Mouse (Mus musculus) frontal cortex, postnatal 14 days (tissue): ENCODE data around the gene Cox14.

Experiments
- DNase-seq, 2 experiments: peaks; one replicate each; pipeline ENCODE4 v3.0.0; 2022; ENCODE audit warnings: low spot score in 2 of 2

Cox14 gene

DNA sequence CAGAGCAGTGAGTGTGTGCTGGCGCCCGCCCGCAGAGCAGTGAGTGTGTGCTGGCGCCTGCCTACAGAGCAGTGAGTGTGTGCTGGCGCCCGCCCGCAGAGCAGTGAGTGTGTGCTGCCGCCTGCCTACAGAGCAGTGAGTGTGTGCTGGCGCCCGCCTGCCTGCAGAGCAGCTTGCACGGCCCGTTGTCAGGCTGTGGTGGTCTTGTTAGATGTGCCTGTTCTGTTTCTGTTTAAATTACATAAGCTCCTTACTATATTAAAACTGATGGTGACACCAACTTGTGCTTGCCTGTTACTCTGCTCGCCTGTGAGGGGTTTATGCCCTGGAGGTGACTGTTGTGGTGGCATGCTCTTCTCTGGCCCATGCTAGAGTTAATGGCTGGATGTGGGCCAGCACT, 17.2 kb upstream of the Cox14 start:
- DNase-seq = no peak

GRCm38 (mm10) chr15:99710221-99711190, 14.9 kb upstream of the Cox14 start:
- no peak for DNase-seq

- DNase-seq = no peak
These were observed 13.9 kb upstream of the Cox14 start for GRCm38 (mm10) chr15:99711491-99711890.

GRCm38 (mm10) chr15:99712666-99713559, 12.5 kb upstream of the Cox14 start:
- DNase-seq = no peak

- DNase-seq = no peak
These were observed 11.8 kb upstream of the Cox14 start for GRCm38 (mm10) chr15:99713569-99713968.

DNA sequence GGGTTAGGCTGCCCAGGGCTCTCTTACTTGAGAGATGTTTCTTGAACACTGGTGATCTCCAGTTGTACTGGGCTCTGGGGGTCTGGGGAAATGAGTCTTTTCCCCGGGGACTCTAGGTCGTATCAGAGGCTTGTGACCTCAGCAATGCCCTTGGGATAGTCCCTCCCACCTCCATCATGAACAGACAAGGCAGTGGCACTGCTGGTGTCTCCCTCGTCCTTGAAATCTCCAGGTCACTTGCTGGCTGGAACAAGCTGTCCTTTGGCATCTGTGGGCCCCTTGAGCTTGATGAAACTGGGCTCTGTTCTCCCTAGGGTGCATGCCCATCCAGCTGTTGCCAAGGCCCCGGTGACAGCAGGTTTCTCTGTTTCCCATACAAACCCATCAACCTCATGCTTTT, 11.2 kb upstream of the Cox14 start:
- peak in 1 of 2 experiments; percentile 22 for DNase-seq

GRCm38 (mm10) chr15:99714858-99715257, 10.6 kb upstream of the Cox14 start:
- peak; percentile 79 to 82 for DNase-seq

DNA sequence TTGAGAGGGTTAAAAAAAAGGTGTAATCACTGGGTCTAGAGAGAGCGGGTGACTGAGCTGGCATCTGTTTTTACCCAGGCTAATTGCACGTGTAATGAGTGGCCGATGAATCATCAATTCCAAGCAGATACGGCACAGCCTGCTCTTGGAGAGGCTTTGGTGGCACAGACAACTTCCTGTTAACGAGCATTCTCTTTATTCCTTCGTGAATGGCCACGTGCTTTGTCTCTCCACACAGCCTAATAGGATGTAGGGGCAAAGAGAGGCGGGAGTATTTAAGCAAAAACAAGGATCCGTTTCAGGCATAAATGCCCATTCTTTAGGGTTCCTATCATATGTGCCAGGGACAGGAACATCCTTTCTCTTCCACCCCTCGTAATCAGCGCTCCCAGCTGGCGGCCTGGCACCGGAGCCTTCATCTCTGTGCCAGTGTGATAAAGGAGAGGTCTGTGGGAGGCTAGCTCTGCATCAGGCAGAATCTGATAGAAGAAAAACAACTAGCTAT, 10.0 kb upstream of the Cox14 start:
- no peak for DNase-seq

DNA sequence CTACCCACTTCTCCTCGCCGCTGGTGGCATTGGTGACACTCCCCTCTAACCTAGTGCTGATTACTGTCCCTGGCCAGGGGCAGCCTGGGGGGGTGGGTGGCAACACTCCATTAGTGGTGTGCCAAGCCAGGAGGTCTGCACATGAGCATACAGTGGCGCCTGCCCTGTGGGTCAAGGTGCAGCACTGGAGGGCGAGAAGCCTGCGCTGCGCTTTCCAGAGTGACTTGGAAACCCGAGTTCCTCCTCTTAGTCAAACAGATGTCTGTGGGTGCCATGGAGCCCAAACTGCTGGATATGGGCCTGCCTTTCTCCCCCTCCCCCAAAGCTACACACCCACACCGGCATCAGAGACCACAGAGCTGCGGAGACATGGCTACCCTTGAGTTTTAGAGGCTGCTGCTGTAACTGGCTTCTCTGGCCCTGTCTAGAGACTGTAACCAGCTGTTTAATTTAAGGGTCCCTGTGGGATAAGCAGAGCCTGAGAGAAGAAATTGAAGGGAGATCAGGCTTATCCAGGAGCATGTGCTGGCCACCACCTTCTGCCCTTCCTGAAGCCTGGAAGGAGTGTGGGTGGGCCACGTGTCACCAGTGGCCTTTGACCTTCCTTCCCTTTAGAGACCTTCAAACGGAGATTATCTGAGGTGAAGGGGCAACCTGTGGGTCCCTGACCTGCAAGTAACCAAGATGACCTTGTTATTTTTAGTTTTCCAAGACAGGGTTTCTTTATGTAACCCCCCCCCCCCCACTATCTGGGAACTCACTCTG, 9.3 kb upstream of the Cox14 start:
- no peak for DNase-seq

DNA sequence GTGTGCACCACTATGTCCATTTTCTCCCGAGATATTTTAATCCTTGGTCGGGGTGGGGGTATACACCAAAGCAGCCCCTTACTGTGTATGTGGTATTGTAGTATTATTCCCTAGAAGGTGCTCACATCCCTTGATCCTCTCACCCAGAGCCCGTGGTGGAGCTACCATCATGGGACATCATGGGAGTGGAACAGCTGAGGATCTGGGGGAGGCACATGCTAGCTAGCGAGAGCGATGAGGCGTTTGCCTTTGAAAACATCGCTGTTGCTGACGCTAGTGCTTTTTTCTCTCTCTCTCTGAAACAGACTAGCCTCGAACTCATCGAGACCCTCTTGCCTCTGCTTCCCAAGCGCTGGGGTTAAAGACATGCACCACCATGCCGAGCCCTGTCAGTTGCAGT, 8.6 kb upstream of the Cox14 start:
- no peak for DNase-seq

DNA sequence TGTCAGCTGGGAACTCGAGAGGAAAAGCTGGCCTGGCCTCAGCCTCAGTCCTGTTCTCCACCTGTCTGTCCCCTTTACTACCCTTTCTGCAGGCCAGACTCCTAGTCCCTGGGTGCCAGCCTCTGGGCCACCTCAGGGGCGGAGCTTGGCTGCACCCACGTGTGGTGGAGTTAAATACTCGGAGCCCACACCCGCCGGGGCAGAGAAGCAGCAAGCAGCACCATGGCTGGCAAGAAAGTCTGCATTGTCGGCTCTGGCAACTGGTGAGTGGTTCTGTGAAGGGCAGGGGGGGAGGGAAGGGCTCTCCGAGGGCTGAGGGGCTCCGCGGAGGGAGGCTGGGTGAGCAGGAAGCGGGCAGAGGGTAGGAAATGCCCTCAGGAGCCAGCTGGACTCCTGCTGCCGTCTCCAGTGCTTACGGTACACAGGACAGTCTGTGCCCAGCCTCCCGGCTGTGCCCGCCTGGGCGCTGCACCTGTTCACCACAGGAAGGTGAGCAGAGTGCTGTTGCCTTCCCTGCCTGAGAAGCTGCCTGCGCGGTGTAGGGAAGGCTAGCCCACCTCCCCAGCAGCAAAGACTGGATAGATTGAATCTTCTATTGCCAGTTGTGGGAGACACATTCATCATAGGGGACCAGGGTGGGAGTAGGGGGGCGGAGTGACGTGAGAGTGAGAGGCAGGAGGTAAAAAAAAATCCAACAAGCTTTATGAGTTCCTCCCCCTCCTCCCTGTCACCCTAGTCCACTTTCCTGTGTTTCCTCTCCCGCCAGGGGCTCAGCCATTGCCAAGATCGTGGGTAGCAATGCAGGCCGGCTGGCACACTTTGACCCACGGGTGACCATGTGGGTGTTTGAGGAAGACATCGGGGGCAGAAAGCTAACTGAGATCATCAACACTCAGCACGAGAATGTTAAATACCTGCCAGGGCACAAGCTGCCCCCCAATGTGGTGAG, 7.8 kb upstream of the Cox14 start, which contains the start of gene Gpd1:
TSS of gene Gpd1 (plus strand) at position 130 of the 949 bp plus-strand sequence.
- DNase-seq = no peak

DNA sequence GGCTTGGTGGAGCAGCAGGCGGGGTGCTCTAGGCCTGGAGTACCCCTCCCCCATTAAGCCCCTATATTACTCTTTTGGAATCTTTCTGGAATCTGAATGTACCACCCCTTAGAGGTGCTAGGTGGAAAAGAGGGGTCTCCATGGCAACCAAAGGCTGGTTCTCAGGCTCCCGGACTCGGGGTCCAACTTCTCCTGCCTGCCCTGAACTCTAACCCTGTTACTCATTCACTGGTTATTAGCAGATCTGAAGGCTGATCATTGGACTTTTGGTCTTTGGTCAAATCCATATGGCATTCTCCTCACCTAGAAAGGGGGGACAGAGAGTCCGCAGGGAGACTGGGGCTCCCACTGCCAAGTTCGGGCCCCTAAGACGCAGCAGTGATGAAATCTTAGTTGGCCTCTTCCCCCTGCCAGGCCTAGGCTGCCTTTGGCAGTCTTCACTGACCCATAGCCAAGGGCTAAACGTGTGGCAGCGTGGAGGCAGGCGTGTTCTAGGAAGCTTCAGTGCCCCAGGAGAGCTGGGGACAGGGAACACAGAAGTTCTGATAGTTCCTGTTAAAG, 6.9 kb upstream of the Cox14 start:
- no peak for DNase-seq

DNA sequence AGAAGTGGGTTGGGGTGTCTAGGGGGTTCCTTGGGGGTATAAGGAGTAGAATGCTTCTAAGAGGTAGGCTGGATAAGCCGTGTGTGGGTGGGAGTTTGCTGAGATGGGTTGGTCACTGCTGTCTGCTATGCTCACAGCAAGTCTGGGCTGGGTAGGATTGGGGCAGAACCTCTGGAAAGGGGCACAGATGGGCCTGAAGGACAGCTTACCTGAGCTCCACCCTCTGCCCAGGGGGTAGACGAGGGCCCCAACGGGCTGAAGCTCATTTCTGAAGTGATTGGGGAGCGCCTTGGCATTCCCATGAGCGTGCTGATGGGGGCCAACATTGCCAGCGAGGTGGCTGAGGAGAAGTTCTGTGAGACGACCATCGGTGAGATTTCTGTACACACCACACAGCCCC, 5.6 kb upstream of the Cox14 start:
- DNase-seq = no peak

DNA sequence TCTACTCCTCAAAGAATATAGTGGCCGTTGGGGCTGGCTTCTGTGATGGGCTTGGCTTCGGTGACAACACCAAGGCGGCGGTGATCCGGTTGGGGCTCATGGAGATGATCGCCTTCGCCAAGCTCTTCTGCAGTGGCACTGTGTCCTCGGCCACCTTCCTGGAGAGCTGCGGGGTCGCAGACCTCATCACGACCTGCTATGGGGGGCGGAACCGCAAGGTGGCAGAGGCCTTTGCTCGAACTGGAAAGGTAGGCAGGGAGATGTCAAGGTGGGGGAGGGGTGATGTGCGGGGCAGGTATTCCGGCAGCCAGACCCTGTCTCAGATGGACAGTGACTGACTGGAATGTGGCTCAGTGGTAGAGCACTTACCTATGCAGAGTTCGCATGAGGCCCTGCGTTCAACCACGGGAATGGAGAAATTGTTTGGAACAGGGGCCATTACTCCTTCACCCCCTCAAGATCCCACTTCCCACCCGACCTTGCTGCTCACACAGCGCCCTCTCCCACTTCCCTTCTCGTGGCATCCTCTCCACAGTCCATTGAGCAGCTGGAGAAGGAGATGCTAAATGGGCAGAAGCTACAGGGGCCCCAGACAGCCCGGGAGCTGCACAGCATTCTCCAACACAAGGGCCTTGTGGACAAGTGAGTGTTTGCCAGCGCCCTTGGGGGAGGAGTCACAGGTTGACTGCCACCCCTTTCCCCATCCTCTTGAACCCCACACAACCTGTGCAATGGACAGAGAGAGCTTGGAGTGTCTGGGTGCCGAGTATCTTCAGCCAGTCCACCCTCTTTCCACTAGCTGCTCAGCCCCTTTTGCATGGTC, 3.3 kb upstream of the Cox14 start:
- DNase-seq = no peak

GRCm38 (mm10) chr15:99723120-99723514, 2.3 kb upstream of the Cox14 start:
- no peak for DNase-seq

- peak in 1 of 2 experiments; percentile 55 for DNase-seq
These were observed 1.7 kb upstream of the Cox14 start for GRCm38 (mm10) chr15:99723515-99724291.

GRCm38 (mm10) chr15:99724292-99725021, 961 bp upstream of the Cox14 start:
- peak in 1 of 2 experiments; percentile 70 for DNase-seq

- no peak for DNase-seq
These were observed 1.1 kb downstream of the Cox14 start for GRCm38 (mm10) chr15:99726549-99726948.
